Mouse (Mus musculus): Measurements from ENCODE around the gene Aanat.

DNA sequence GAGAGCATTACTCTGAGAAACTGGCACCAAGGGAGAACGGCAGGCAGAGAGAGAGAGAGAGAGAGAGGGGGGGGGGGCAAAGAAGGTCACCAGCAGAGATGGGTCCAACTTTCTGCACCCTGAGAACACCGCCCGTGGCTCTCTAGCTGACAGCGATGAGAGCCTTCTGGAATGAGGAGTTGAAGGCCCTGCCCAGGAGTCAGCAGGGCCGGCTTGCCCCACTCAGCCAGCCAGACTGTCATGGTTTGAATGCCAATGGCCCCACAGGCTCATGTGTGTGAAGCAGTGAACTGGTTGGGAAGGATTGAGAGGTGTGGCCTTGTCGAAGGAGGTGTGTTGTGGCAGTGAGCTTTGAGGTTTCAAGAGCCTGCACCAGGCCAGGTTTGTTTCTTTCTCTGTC lies 27.0 kb downstream of the Aanat start:
- TF ChIP-seq CTCF (IDR thresholded peaks at IDR 0.05) (no peak), EP300 (IDR thresholded peaks at IDR 0.05) (no peak)

Data from lung, postnatal 0 days (tissue).